Mouse (Mus musculus): Measurements from ENCODE around the gene Arl5c. TPM values are rescaled to one million over a fixed set of nuclear protein-coding genes. Genes with fewer than 3 reads are reported as not detected.

The Arl5c gene
- polyA plus RNA-seq, 1 experiment from 2014 or later, result 6.4 TPM

- no peaks in the 10 kb centered on the region for H3K9me3 ChIP-seq (ENCODE audit: control insufficient read depth, low read length)
- H3K4me2 ChIP-seq (ENCODE audit: low read length), result no peak overlapping the region
- 37% methylated on average over 5 of the region's 5 CpGs for WGBS
- H3K4me3 ChIP-seq (replicated peaks; ENCODE audit: low read length), result no peak overlapping the region
- peaks cover 4% of the 10 kb centered on the region for H3K4me1 ChIP-seq (replicated peaks; ENCODE audit: control insufficient read depth, insufficient read depth, low read length)
- no peak overlapping the region for H3K27ac ChIP-seq (ENCODE audit: low read length)
- H3K9ac ChIP-seq (replicated peaks; ENCODE audit: low read depth, low read length), result no peak overlapping the region
- H3K27me3 ChIP-seq (replicated peaks; ENCODE audit: control insufficient read depth, insufficient read depth, low read length), result no peaks in the 10 kb centered on the region
- H3K36me3 ChIP-seq (ENCODE audit: control insufficient read depth, insufficient read depth), result no peaks in the 10 kb centered on the region
- ATAC-seq, result no peak; the same call in 1 of the 2 replicates
These were observed 36.7 kb downstream of the Arl5c start for GRCm38 (mm10) chr11:97959300-97959680.

GRCm38 (mm10) chr11:97958641-97959299, 37.2 kb downstream of the Arl5c start:
- Histone ChIP-seq H3K4me2 (ENCODE audit: low read length) (no peak overlapping the region), H3K36me3 (ENCODE audit: control insufficient read depth, insufficient read depth) (no peaks in the 10 kb centered on the region), H3K9me3 (ENCODE audit: control insufficient read depth, low read length) (no peaks in the 10 kb centered on the region), H3K27me3 (replicated peaks; ENCODE audit: control insufficient read depth, insufficient read depth, low read length) (no peaks in the 10 kb centered on the region), H3K4me3 (replicated peaks; ENCODE audit: low read length) (no peak overlapping the region), H3K4me1 (replicated peaks; ENCODE audit: control insufficient read depth, insufficient read depth, low read length) (peaks cover 4% of the 10 kb centered on the region), H3K27ac (ENCODE audit: low read length) (no peak overlapping the region), H3K9ac (replicated peaks; ENCODE audit: low read depth, low read length) (no peak overlapping the region)
- no peak for ATAC-seq
- WGBS, result 85% methylated on average over 7 of the region's 7 CpGs

DNA sequence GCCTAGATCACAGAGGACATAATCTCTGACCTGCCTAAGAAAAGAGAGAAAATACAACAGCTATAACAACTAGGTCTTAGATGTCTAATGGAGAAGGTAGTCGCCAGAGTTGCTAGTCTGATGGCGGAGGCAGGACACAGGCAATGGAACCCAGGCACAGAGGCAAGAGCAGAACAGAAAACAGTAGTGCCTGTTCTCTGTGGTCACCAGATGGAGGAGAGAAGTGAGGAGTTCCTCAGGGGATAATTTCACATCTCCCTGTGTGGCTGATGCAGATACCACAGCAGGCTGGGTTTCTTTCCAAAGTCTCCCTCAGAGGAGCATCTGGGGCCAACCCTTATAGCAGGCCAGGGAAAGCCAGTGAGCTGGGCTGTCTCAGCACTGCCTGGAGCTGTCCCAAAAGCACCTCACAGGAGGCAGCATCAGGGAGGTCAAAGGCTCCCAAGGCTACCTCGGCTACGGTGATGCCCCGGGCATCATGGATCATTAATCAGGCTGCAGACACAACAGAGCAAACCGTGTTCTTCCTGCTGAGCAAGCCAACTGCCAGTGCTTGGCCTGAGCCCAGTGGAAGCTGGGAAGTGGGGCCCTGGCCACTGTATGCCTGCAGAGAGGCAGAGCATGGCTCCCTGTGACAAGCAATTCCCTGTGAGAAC, 38.9 kb downstream of the Arl5c start:
- Histone ChIP-seq H3K9me3 (ENCODE audit: control insufficient read depth, low read length) (no peaks in the 10 kb centered on the region), H3K4me2 (ENCODE audit: low read length) (no peak overlapping the region), H3K36me3 (ENCODE audit: control insufficient read depth, insufficient read depth) (no peaks in the 10 kb centered on the region), H3K27ac (ENCODE audit: low read length) (no peak overlapping the region), H3K27me3 (replicated peaks; ENCODE audit: control insufficient read depth, insufficient read depth, low read length) (no peaks in the 10 kb centered on the region), H3K4me3 (replicated peaks; ENCODE audit: low read length) (no peak overlapping the region), H3K4me1 (replicated peaks; ENCODE audit: control insufficient read depth, insufficient read depth, low read length) (peaks cover 4% of the 10 kb centered on the region), H3K9ac (replicated peaks; ENCODE audit: low read depth, low read length) (no peak overlapping the region)
- no peak for ATAC-seq
- WGBS, result 80% methylated on average over 6 of the region's 6 CpGs

- H3K4me1 ChIP-seq (replicated peaks; ENCODE audit: control insufficient read depth, insufficient read depth, low read length), result peaks cover 4% of the 10 kb centered on the region
- no peaks in the 10 kb centered on the region for H3K27me3 ChIP-seq (replicated peaks; ENCODE audit: control insufficient read depth, insufficient read depth, low read length)
- H3K9ac ChIP-seq (replicated peaks; ENCODE audit: low read depth, low read length), result no peak overlapping the region
- 30% methylated on average over 4 of the region's 4 CpGs for WGBS
- H3K4me3 ChIP-seq (replicated peaks; ENCODE audit: low read length), result no peak overlapping the region
- no peaks in the 10 kb centered on the region for H3K36me3 ChIP-seq (ENCODE audit: control insufficient read depth, insufficient read depth)
- H3K27ac ChIP-seq (ENCODE audit: low read length), result no peak overlapping the region
- H3K9me3 ChIP-seq (ENCODE audit: control insufficient read depth, low read length), result no peaks in the 10 kb centered on the region
- H3K4me2 ChIP-seq (ENCODE audit: low read length), result no peak overlapping the region
- no peak for ATAC-seq
These were observed 40.1 kb downstream of the Arl5c start for GRCm38 (mm10) chr11:97955915-97956314.

GRCm38 (mm10) chr11:97955146-97955902, 40.7 kb downstream of the Arl5c start:
- Histone ChIP-seq H3K9me3 (ENCODE audit: control insufficient read depth, low read length) (no peaks in the 10 kb centered on the region), H3K27ac (ENCODE audit: low read length) (no peak overlapping the region), H3K4me3 (replicated peaks; ENCODE audit: low read length) (no peak overlapping the region), H3K4me2 (ENCODE audit: low read length) (no peak overlapping the region), H3K36me3 (ENCODE audit: control insufficient read depth, insufficient read depth) (no peaks in the 10 kb centered on the region), H3K27me3 (replicated peaks; ENCODE audit: control insufficient read depth, insufficient read depth, low read length) (no peaks in the 10 kb centered on the region), H3K4me1 (replicated peaks; ENCODE audit: control insufficient read depth, insufficient read depth, low read length) (peaks cover 4% of the 10 kb centered on the region), H3K9ac (replicated peaks; ENCODE audit: low read depth, low read length) (no peak overlapping the region)
- no peak for ATAC-seq
- 87% methylated on average over 9 of the region's 9 CpGs for WGBS

DNA sequence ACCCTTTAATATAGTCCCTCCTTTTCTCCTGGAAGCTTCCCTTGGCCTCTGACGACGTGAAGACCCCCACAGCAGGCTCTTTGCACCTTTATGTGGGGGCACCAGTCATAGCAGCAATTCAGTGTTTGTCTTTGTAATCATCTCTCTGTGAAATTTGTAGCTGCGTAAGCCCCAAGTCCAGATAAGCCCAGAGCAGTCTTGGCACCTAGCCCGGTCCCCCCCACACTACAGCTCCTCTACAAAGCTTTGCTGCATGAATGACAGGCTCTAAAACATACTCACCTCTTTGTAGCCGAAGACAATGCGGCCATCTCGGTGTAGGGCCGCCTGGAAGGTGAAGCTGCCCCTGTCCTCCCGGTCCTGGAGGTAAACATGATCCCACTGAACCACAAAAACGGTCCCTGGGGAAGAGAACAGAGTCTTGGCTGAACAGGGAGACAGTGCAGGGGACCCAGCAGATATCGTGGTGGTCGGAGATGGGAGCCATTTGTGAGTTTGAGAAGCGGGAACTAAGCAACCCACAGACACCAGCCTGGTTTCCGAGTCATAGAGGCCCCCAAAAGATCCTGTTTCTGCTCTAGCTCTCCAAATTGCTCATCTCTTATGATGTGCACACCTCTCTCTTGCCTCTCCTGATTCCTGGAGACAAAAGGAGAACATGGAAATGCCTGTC, 41.4 kb downstream of the Arl5c start:
- no peak overlapping the region for H3K27ac ChIP-seq (ENCODE audit: low read length)
- no peaks in the 10 kb centered on the region for H3K36me3 ChIP-seq (ENCODE audit: control insufficient read depth, insufficient read depth)
- 55% methylated on average over 14 of the region's 14 CpGs for WGBS
- H3K27me3 ChIP-seq (replicated peaks; ENCODE audit: control insufficient read depth, insufficient read depth, low read length), result no peaks in the 10 kb centered on the region
- H3K4me2 ChIP-seq (ENCODE audit: low read length), result no peak overlapping the region
- no peaks in the 10 kb centered on the region for H3K9me3 ChIP-seq (ENCODE audit: control insufficient read depth, low read length)
- H3K4me1 ChIP-seq (replicated peaks; ENCODE audit: control insufficient read depth, insufficient read depth, low read length), result peaks cover 8% of the 10 kb centered on the region
- ATAC-seq, result no peak
- H3K9ac ChIP-seq (replicated peaks; ENCODE audit: low read depth, low read length), result no peak overlapping the region
- no peak overlapping the region for H3K4me3 ChIP-seq (replicated peaks; ENCODE audit: low read length)

DNA sequence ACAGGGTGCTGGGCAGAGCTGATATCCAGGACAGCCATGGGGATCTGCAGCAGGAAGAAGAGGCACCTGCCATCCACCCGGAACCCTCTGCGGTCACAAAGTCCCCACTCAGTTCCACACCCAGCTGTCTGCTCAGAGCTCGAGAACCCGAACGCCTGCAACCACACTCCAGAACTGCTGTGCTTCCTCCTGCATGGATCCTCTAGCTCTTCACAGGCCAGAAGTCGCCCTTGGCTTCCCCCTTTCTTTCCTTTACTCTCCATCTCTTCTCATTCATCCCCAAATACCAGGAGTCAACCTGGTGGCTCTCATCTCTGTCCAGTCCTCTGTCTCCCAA, 42.1 kb downstream of the Arl5c start:
- H3K27me3 ChIP-seq (replicated peaks; ENCODE audit: control insufficient read depth, insufficient read depth, low read length), result no peaks in the 10 kb centered on the region
- H3K27ac ChIP-seq (ENCODE audit: low read length), result no peak overlapping the region
- no peak overlapping the region for H3K4me3 ChIP-seq (replicated peaks; ENCODE audit: low read length)
- no peak overlapping the region for H3K9ac ChIP-seq (replicated peaks; ENCODE audit: low read depth, low read length)
- H3K36me3 ChIP-seq (ENCODE audit: control insufficient read depth, insufficient read depth), result no peaks in the 10 kb centered on the region
- H3K4me1 ChIP-seq (replicated peaks; ENCODE audit: control insufficient read depth, insufficient read depth, low read length), result peaks cover 4% of the 10 kb centered on the region
- no peak for ATAC-seq
- no peaks in the 10 kb centered on the region for H3K9me3 ChIP-seq (ENCODE audit: control insufficient read depth, low read length)
- 90% methylated on average over 6 of the region's 6 CpGs for WGBS
- H3K4me2 ChIP-seq (ENCODE audit: low read length), result no peak overlapping the region

DNA sequence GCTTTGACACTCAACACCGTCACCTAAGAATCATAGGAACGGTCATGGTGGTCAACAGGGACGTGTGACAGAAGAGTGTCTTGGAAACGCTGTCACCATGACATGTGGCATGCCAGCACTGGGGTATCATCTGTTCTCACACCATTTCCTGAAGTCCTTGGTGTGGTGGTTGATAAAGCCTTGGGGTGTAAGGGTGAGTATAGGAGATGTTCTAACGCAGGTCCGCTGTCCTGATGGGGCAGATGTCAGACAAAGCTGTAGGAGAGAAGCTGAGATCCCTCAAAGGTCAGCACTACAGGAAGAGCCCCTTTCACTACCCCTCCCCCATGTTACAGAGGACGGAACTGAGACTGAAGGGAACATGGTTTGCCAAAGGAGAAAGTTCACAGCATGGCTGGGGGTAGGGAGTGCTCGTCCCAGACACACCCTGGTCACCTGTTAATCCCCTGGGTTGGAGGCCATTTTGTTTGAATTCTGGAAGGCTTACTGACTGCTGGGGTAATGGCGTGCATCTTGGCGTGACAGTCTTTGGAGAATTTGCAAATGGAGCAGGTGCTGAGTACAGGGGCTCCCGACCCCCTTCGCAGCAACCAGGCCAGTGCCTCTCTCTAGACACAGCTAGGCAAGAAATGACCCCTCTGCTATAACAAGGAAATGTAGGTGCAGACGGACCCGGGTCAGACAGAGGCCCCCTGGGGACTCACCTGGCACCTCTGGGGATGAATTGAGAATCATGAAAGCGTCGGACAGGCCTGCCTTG, 42.6 kb downstream of the Arl5c start:
- Histone ChIP-seq H3K36me3 (ENCODE audit: control insufficient read depth, insufficient read depth) (no peaks in the 10 kb centered on the region), H3K9me3 (ENCODE audit: control insufficient read depth, low read length) (no peaks in the 10 kb centered on the region), H3K4me3 (replicated peaks; ENCODE audit: low read length) (no peak overlapping the region), H3K27me3 (replicated peaks; ENCODE audit: control insufficient read depth, insufficient read depth, low read length) (no peaks in the 10 kb centered on the region), H3K4me1 (replicated peaks; ENCODE audit: control insufficient read depth, insufficient read depth, low read length) (peaks cover 4% of the 10 kb centered on the region), H3K27ac (ENCODE audit: low read length) (no peak overlapping the region), H3K9ac (replicated peaks; ENCODE audit: low read depth, low read length) (no peak overlapping the region), H3K4me2 (ENCODE audit: low read length) (no peak overlapping the region)
- WGBS, result 89% methylated on average over 16 of the region's 16 CpGs
- no peak for ATAC-seq
